Mouse (Mus musculus): ENCODE measurements around the gene Pex26.

- no peak for TF ChIP-seq USF2 (IDR thresholded peaks at IDR 0.05; ENCODE audit: borderline replicate concordance in 1 of 2, insufficient read depth in 1 of 2, low read depth in 1 of 2, low read length in 2 of 2)
- TF ChIP-seq ZC3H11A (IDR thresholded peaks at IDR 0.05; ENCODE audit: low read depth, low read length): peak; percentile 95
- TF ChIP-seq CTCF (IDR thresholded peaks at IDR 0.05 in 2 of 3, conservative IDR thresholded peaks at IDR 0.05 in 1 of 3; ENCODE audit: control insufficient read depth in 1 of 3, insufficient read depth in 1 of 3, low read depth in 2 of 3, low read length in 3 of 3, poor library complexity in 1 of 3, severe bottlenecking in 1 of 3): peak; percentile 34 to 89 (median 66)
- TF ChIP-seq SIN3A (IDR thresholded peaks at IDR 0.05; ENCODE audit: low read length): peak; percentile 54; the same call in 1 of the 2 replicates
- TF ChIP-seq TAL1 (IDR thresholded peaks at IDR 0.05; ENCODE audit: low read length): no peak
Measured at GRCm38 (mm10) chr6:121178700-121179358, 4.6 kb upstream of the Pex26 start.

All from MEL (cell line).